Mouse (Mus musculus) midbrain, postnatal 0 days (tissue): ENCODE measurements around the gene Tedc2. TPM values are rescaled to one million over a fixed set of nuclear protein-coding genes. Genes with fewer than 3 reads are reported as not detected.

Source experiments
- ATAC-seq: fragments of 200-750 bp; cut with Nextera tagmentation; 2 replicates; pipeline ENCODE4 v1.8.0; 2017; ENCODE audit warnings: moderate number of reproducible peaks, mild to moderate bottlenecking, moderate TSS enrichment, moderate library complexity; ENCODE audit not compliant: low FRiP score
- DNase-seq: peaks from one replicate; pipeline ENCODE4 v3.0.0-alpha.2; 2015; ENCODE audit warnings: low spot score
- H3K27ac ChIP-seq: fragments of 300-500 bp; sonication (generic); 2 replicates; pipeline ENCODE4 v1.5.1; 2014; ENCODE audit warnings: low read depth, mild to moderate bottlenecking, low read length, mixed read lengths
- H3K27me3 ChIP-seq: fragments of 300-500 bp; sonication (generic); 2 replicates; pipeline ENCODE4 v1.6.1; 2014; ENCODE audit warnings: low read length, control low read depth, mixed read lengths; ENCODE audit not compliant: insufficient read depth
- H3K36me3 ChIP-seq: fragments of 300-500 bp; sonication (generic); 2 replicates; pipeline ENCODE4 v1.6.1; 2014; ENCODE audit warnings: low read length, control low read depth, mixed read lengths; ENCODE audit not compliant: insufficient read depth
- H3K4me1 ChIP-seq: fragments of 300-500 bp; sonication (generic); 2 replicates; pipeline ENCODE4 v1.6.1; 2014; ENCODE audit warnings: mild to moderate bottlenecking, control low read depth, antibody characterized with exemption, low read length, mixed read lengths; ENCODE audit not compliant: insufficient read depth
- H3K4me2 ChIP-seq: fragments of 300-500 bp; sonication (generic); 2 replicates; pipeline ENCODE4 v1.6.1; 2014; ENCODE audit warnings: low read depth, mild to moderate bottlenecking, low read length, mixed read lengths; ENCODE audit not compliant: poor library complexity, severe bottlenecking
- H3K4me3 ChIP-seq: fragments of 300-500 bp; sonication (generic); 2 replicates; pipeline ENCODE4 v1.5.1; 2014; ENCODE audit warnings: low read depth, mild to moderate bottlenecking, low read length, moderate library complexity
- H3K9ac ChIP-seq: fragments of 300-500 bp; sonication (generic); replicated peaks from 2 replicates; pipeline ENCODE4 v1.6.1; 2014; ENCODE audit warnings: mild to moderate bottlenecking, low read length, moderate library complexity, mixed read lengths; ENCODE audit not compliant: poor library complexity, severe bottlenecking
- H3K9me3 ChIP-seq: fragments of 300-500 bp; sonication (generic); 2 replicates; pipeline ENCODE4 v1.6.1; 2016; ENCODE audit warnings: low read length, control low read depth
- CTCF ChIP-seq: IDR thresholded peaks from 2 replicates; pipeline ENCODE4 v1.5.1; 2016; ENCODE audit warnings: antibody characterized with exemption, mild to moderate bottlenecking
- WGBS: fragments of 180-500 bp; shearing (Covaris S2); extraction: QIAGEN DNeasy Blood & Tissue Kit; methylation state at CpG from one replicate; pipeline ENCODE4 v1.1.7; 2014; 5-methylcytosine and 5-hydroxymethylcytosine counted together
- polyA plus RNA-seq: library from polyadenylated mRNA; unstranded; fragments of >200 nt; fragmentation: Nextera tagmentation; extraction: Ambion mirVana; gene quantifications from 2 replicates; pipeline ENCODE4 v1.2.1, GENCODE M21; 2015
- total RNA-seq: library from RNA; depleted of rRNA; stranded (reverse); fragments of >200 nt; gene quantifications from 2 replicates; pipeline ENCODE4 v1.2.3, GENCODE M21; 2014

The Tedc2 gene
- total and polyA plus RNA-seq, 2 experiments from 2014 or later = 9.0 to 17.9 TPM

GRCm38 (mm10) chr17:24210591-24210990 lies 10.1 kb downstream of the Tedc2 start:
- no peak overlapping the region for H3K9ac ChIP-seq
- H3K4me2 ChIP-seq = no peak overlapping the region
- H3K36me3 ChIP-seq = 0 out of 2 replicates have a peak, but pooled peaks cover 4% of the 10 kb centered on the region
- H3K4me1 ChIP-seq = peaks cover 44% of the 10 kb centered on the region
- H3K4me3 ChIP-seq = no peak overlapping the region
- no peaks in the 10 kb centered on the region for H3K27me3 ChIP-seq
- H3K27ac ChIP-seq = no peak overlapping the region
- H3K9me3 ChIP-seq = no peaks in the 10 kb centered on the region
- WGBS = 83% methylated on average over 3 of the region's 3 CpGs
- TF ChIP-seq CTCF = no peak
- DNase-seq (no peak), ATAC-seq (no peak)

GRCm38 (mm10) chr17:24209916-24210240 lies 10.8 kb downstream of the Tedc2 start:
- 59% methylated on average over 3 of the region's 3 CpGs for WGBS
- DNase-seq = no peak
- Histone ChIP-seq H3K27me3 (no peaks in the 10 kb centered on the region), H3K9ac (no peak overlapping the region), H3K4me1 (peaks cover 44% of the 10 kb centered on the region), H3K9me3 (no peaks in the 10 kb centered on the region), H3K36me3 (no peaks in the 10 kb centered on the region), H3K4me2 (peak overlapping the region; percentile 79; the same call in 1 of the 2 replicates), H3K4me3 (no peak overlapping the region), H3K27ac (no peak overlapping the region)
- no peak for TF ChIP-seq CTCF
- ATAC-seq = no peak

GRCm38 (mm10) chr17:24209043-24209915 lies 11.4 kb downstream of the Tedc2 start, which contains the start of gene Ntn3:
TSS of gene Ntn3 (minus strand) at chr17:24209531.
- 1% methylated on average over 42 of the region's 43 CpGs for WGBS
- no peak for TF ChIP-seq CTCF

GRCm38 (mm10) chr17:24208641-24209042 lies 12.0 kb downstream of the Tedc2 start:
- Histone ChIP-seq H3K36me3 (no peaks in the 10 kb centered on the region), H3K27me3 (no peaks in the 10 kb centered on the region), H3K9ac (peak overlapping the region; percentile 72), H3K27ac (peak overlapping the region; percentile 40), H3K4me2 (peak overlapping the region; percentile 79), H3K4me3 (peak overlapping the region; percentile 38), H3K4me1 (peaks cover 54% of the 10 kb centered on the region), H3K9me3 (no peaks in the 10 kb centered on the region)
- TF ChIP-seq CTCF = no peak
- DNase-seq (no peak), ATAC-seq (no peak)
- WGBS = 4% methylated on average over 29 of the region's 29 CpGs

More at GRCm38 (mm10) chr17:24209043-24209915, 11.4 kb downstream of the Tedc2 start, which contains the start of gene Ntn3:
- no peaks in the 10 kb centered on the region for H3K36me3 ChIP-seq
- H3K27ac ChIP-seq = peak within 1 kb of the TSS; percentile 40
- H3K27me3 ChIP-seq = no peaks in the 10 kb centered on the region
- peak within 1 kb of the TSS; percentile 79 for H3K4me2 ChIP-seq
- peak within 1 kb of the TSS; percentile 38 for H3K4me3 ChIP-seq
- ATAC-seq (0 out of 2 replicates have a peak, but pooled peaks have one; percentile 20), DNase-seq (peak; percentile 69)
- peaks cover 48% of the 10 kb centered on the region for H3K4me1 ChIP-seq
- no peaks in the 10 kb centered on the region for H3K9me3 ChIP-seq
- peak within 1 kb of the TSS; percentile 72 for H3K9ac ChIP-seq

- peak overlapping the region; percentile 38 for H3K4me3 ChIP-seq
- peak; percentile 48 for DNase-seq
- H3K9me3 ChIP-seq = no peaks in the 10 kb centered on the region
- no peaks in the 10 kb centered on the region for H3K36me3 ChIP-seq
- peak overlapping the region; percentile 79 for H3K4me2 ChIP-seq
- H3K27ac ChIP-seq = peak overlapping the region; percentile 40
- H3K27me3 ChIP-seq = no peaks in the 10 kb centered on the region
- no peak for TF ChIP-seq CTCF
- WGBS = 59% methylated on average over 34 of the region's 34 CpGs
- ATAC-seq = no peak
- H3K4me1 ChIP-seq = peaks cover 60% of the 10 kb centered on the region
- peak overlapping the region; percentile 72 for H3K9ac ChIP-seq
Observed at GRCm38 (mm10) chr17:24207768-24208640, 12.6 kb downstream of the Tedc2 start.
